Mouse (Mus musculus) brain, embryonic 14.5 days (tissue): ENCODE results near the gene Chst8.

Source experiments
- CTCF ChIP-seq: fragments of 200-500 bp; IDR thresholded peaks from 2 replicates; pipeline ENCODE4 v1.5.1; 2012; ENCODE audit warnings: inconsistent platforms, mild to moderate bottlenecking, moderate library complexity, borderline replicate concordance; ENCODE audit not compliant: insufficient read depth, insufficient read length; ENCODE audit errors: extremely low read depth
- POLR2A ChIP-seq: fragments of 200-500 bp; IDR thresholded peaks from 2 replicates; pipeline ENCODE4 v1.6.1; 2012; ENCODE audit warnings: mild to moderate bottlenecking, inconsistent platforms, borderline replicate concordance; ENCODE audit not compliant: poor library complexity, insufficient read depth, insufficient read length, severe bottlenecking; ENCODE audit errors: extremely low read depth

- TF ChIP-seq CTCF (no peak), POLR2A (no peak)
Measured at GRCm38 (mm10) chr7:34663145-34663544, 149.4 kb downstream of the Chst8 start.
